Mouse (Mus musculus) layer of hippocampus, adult 2 months (tissue): Measurements from ENCODE around the gene Ankrd52. TPM values are rescaled to one million over a fixed set of nuclear protein-coding genes. Genes with fewer than 3 reads are reported as not detected.

Experiments used
- DNase-seq, 2 experiments: peaks; one replicate each; pipeline ENCODE4 v3.0.0; 2022; ENCODE audit warnings: low spot score in 2 of 2
- H3K27ac ChIP-seq: fragments of 200-600 bp; 2 replicates; pipeline ENCODE4 v1.8.1; 2022
- H3K4me3 ChIP-seq: fragments of 200-600 bp; 2 replicates; pipeline ENCODE4 v1.8.1; 2022; ENCODE audit warnings: mild to moderate bottlenecking
- CTCF ChIP-seq: fragments of 200-600 bp; conservative IDR thresholded peaks from 2 replicates; pipeline ENCODE4 v1.8.1; 2022; ENCODE audit warnings: antibody characterized with exemption, mild to moderate bottlenecking, moderate library complexity
- total RNA-seq, 2 experiments: library from RNA; stranded (reverse); gene quantifications; 2 replicates each; pipeline ENCODE4 v1.2.3; 2021

Gene Ankrd52
- total RNA-seq, 2 experiments from 2014 or later, result 50.6 to 51.6 TPM

DNA sequence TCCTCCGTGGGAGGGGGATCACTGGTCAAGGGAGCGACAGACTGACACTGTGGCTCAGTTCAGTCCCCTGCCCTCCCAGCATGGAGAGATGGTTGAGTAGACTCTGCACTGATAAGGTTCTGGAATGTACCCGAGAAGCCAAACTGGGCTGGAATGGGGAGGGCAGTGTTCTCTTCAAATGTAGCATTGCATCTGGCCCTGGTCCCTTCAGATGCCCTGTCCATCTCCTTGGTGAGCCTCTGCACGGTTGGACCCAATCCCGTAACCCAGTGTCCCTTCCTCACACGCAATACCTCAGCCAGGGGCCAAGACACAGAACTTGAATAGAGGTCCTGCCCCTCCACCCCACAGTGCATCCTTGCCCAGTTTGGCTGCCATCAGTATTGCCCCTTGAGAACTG, 14.9 kb downstream of the Ankrd52 start:
- Histone ChIP-seq H3K4me3 (no peak overlapping the region), H3K27ac (no peak overlapping the region)
- DNase-seq, result no peak
- no peak for TF ChIP-seq CTCF

DNA sequence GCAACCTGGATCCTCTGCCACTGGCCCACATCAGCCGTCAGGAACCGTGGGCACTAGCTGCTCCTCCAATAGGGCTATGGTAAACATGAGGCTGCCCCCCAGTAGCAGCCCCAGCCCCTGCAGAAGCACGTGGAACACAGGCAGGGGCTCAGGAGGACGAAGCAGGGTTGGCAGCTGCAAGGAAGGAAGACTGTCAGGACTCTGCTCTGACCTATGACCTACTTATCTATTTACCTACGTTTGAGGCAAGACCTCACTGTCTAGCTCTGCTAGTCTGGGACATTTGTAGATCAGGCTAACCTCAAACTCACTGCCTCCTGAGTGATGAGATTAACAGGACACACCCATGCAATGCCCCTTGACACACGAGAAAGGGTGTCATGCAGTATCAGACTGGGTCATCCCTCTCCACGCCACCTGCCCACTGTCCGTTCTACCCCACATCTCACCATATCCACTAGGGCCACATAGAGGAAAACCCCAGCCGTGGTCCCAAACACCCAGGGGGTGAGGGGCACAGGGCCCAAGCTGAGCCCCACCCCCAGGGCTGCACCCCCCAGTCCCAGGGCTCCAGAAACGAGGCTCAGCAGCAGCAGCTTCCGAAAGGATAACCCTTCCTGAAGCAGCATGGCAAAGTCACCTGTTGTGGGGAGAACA, 19.2 kb downstream of the Ankrd52 start:
- Histone ChIP-seq H3K4me3 (no peak overlapping the region), H3K27ac (no peak overlapping the region)
- no peak for TF ChIP-seq CTCF
- DNase-seq, result no peak

DNA sequence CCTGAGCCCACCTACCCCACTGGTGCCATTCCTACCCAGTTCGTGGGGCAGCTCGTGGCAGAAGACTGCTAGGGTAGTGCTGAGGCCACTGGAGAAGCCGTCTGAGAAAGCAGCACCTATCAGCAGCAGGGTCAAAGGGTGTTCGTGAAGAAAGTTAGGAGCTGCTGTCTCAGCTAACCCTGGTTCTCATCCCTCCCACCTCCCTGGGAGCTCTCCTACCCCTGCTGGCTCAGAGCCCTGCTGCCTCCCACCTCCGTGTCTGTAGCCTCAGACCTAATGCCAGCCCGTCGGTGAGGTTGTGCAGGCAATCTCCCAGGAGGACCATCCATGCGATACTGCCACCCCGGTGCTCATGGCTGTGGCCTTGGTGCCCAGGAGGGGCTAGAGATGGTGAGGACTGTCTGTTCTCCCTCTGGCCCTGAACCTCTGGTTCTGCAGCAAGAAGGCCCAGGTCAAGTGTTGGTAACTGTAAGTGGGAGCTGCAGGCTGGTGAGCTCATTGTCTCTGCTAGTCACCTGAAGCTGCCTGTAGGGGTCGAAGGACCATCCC, 19.9 kb downstream of the Ankrd52 start:
- DNase-seq, result no peak
- H3K4me3 ChIP-seq, result no peak overlapping the region

DNA sequence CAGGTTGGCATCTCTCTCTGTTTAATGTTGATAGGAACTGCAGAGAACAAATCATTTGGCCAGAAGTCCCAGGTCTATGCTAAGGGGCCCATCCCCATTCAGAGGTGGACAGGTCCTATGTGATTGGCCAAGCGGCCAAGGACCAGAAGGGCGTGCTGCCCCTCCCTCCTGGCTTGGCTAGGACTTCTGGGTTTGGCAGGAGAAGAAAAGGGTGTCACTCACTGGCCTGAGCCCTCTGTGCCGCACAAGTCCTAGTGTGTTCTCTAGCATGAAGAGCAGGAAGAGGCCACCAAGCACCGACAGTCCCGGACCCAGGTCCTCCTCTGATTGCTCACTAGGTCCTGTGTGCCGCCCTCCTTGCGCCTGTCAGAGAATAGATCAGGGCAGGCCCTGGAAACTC, 20.6 kb downstream of the Ankrd52 start:
- DNase-seq, result no peak
- no peak for TF ChIP-seq CTCF
- H3K4me3 ChIP-seq, result no peak overlapping the region
- 0 out of 2 replicates have a peak overlapping the region, but pooled peaks have one; percentile 14 for H3K27ac ChIP-seq

More for the DNA sequence above, 19.9 kb downstream of the Ankrd52 start:
- H3K27ac ChIP-seq, result 0 out of 2 replicates have a peak overlapping the region, but pooled peaks have one; percentile 14
- no peak for TF ChIP-seq CTCF

DNA sequence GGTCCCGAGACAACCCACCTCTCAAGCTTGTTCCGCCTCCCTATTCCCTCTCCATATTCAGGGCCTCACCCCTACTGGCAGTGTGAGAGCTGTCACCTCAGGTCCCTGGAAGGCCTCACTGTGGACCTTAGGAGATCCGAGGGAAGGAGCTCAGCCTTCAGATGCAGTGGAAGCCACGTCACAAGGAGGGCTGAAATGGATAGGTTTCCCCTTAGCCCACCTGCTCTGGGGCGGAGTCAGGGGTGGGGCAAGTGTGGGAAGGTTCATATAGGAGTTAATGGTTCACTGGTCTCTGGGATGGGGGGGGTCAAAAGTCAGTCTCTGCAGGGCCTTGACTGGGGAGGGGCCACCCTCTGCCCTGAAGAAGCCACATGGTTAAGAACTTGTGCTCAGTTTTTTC, 23.4 kb downstream of the Ankrd52 start:
- H3K27ac ChIP-seq, result no peak overlapping the region
- DNase-seq, result no peak
- TF ChIP-seq CTCF, result no peak
- H3K4me3 ChIP-seq, result no peak overlapping the region

DNA sequence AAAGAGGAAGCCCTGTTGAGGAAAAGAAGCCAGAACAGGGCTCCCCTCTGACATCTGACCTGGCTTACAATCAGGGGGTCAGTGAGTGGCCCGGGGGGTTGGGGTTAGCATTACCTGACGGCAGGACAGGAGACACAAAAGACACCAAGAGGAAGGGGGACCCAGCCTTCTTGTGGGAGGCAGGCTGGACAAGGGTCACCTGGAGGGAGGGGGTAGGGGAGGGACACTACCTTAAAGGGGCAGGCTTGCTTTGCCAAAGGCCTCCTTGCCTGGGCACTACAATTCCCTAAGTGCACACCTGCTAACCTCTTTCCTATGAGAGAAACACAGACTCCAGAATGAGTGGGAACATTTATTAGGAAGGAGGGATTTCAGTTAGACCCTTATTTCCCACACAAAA, 24.1 kb downstream of the Ankrd52 start, which contains the start of gene Slc39a5:
Gene Slc39a5, minus strand, starts transcription at position 174 of the 400 bp plus-strand sequence.
- no peak for TF ChIP-seq CTCF
- DNase-seq, result no peak
- no peak within 1 kb of the TSS for H3K4me3 ChIP-seq
- no peak within 1 kb of the TSS for H3K27ac ChIP-seq

DNA sequence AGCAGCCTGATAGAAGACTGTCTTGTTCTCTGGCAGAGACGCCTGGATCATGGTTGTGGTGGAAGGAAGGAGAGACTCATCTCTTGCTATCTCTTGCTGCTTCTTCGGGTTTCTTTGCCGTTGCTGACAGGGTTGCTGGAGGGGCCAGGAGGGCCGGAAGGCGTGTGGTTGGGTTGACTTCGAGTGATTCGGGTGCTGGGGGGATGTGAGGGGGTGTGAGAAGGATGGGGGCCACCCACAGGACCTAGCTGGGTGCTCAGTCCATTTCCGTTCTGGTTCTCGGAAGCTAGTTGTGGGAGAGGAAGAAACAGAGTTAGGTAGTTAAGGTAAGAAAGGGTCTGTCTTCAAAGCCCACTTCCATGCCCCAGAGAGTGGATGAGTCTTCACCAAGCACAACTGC, 24.7 kb downstream of the Ankrd52 start:
- H3K27ac ChIP-seq, result no peak overlapping the region
- no peak for DNase-seq
- no peak for TF ChIP-seq CTCF
- H3K4me3 ChIP-seq, result no peak overlapping the region

DNA sequence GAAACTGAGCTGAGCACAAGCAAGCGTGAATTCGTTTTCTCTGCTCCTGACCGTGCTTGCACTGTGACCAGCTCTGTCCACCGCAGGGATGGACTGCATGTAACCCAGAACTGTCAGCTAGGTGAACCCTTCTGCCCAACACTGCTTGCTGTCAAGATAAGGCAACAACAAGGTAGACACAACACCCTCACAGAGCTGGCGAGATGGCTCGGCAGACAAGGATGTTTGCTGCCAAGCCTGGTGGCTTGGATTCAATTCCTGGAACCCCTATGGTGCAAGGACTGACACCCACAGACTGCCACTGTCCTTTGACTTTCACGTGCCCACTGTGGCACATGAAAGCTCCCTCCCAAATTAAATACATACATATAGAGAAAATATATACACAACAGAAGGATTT, 27.0 kb downstream of the Ankrd52 start:
- no peak for TF ChIP-seq CTCF
- no peak overlapping the region for H3K27ac ChIP-seq
- DNase-seq, result no peak
- no peak overlapping the region for H3K4me3 ChIP-seq

DNA sequence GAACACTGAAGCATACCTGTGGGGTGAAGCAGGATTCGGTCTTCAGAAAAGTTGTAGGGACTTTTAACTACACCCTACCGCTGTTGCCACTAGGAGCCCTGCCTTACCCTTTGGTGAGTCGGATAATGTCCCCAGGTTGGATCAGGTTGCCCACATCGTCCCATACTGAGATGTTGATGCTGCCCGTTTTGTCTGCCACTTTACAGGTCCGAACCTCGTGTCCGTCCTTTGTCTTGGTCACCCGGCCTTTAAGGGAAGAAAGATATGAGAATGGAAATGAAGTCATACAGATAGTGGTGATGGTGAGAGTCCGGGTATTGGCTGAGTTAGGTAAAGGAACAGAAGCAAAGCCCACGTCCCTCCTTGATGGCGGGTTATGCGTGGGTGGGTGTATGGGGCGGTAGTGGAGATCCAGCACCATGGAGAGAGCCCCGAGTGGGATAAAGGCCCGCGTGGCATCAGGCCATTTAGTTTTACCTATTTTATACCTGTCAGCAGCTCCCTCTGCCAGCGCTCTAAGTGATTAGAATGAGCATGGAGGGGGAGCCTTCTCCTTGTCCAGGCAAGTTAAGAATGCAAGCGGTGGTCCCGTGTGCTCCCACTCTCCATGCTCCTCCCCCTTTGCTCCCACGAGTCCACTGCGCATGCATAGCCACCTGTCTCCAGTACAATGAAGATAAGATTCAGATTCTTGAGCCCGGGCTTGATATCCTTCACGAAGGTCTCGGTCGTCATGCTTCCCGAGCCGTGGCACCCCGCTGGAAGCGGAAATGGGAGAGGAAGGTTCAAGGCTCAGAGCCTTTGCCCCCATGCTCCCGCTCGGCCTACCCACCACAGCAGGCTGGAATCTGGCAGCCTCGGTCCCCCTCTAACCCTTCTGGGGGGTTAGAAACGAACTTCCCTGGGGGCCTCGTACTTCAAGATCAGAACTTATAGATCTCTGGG, 31.9 kb downstream of the Ankrd52 start:
- Histone ChIP-seq H3K27ac (peak overlapping the region; percentile 96), H3K4me3 (peak overlapping the region; percentile 97)
- TF ChIP-seq CTCF, result 0 out of 2 replicates have a peak, but pooled peaks have one; percentile 3
- DNase-seq, result peak; percentile 32 to 57

DNA sequence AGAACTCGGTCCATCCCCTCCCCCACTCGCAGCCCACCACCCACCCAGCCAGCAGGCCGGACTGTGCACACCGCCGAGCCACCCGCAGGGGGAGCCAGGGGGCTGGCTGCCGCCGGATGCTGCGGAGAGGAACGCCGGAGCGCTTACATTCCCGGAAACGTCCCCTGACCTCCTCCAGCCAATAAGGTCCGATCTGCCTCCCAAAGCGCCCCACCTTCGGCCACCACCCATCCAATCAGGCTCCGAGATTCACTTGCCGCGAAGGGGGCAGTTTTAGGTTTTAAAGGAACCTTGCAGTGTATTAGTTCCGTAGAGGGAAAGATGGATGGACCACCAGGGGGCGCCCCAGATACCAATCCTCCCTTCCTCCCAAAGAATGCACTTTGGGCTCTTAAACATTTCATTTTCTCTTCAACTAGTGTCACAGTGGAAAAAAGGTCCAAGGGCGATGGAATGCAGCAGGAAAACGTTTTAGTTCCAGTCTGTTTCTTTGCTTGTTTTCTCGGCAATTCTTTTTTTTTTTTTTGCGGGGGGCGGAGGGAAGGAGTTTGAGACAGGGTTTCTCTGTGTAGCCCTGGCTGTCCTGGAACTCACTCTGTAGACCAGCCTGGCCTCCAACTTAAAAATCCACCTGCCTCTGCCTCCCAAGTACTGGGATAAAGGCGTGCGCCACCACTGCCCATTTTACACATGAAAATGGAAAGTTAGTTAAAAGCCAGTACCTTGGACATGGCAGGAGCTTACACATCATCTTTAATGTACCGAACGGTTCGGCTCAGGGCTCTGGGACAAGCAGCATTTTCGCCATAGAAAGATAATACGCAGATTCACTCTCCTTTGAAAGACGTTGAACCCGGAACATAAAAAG, 33.0 kb downstream of the Ankrd52 start:
- Histone ChIP-seq H3K27ac (peak overlapping the region; percentile 96), H3K4me3 (peak overlapping the region; percentile 97)
- DNase-seq, result peak; percentile 98 to 99
- peak; percentile 87 for TF ChIP-seq CTCF

DNA sequence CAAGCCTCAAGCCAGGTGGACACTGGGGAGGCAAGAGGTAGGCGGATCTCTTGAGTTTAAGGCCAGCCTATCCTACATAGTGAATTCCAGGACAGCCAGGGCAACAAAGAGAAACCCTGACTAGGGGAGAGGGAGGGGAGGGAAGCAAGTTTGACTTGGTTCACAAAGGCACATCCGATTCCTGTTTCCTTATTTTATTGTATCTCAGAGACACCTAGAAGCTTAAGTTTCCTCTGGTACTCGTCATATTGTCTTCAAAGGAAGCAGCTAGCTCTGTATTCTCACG, 33.6 kb downstream of the Ankrd52 start:
- peak overlapping the region; percentile 96 for H3K27ac ChIP-seq
- DNase-seq, result no peak
- TF ChIP-seq CTCF, result no peak
- H3K4me3 ChIP-seq, result peak overlapping the region; percentile 93
